Mouse (Mus musculus) 3134 (cell line): ENCODE data around the gene Igdcc3.

Experiments used
- DNase-seq: peaks from one replicate; pipeline ENCODE4 v3.0.0-alpha.2; 2011; ENCODE audit warnings: low spot score; ENCODE audit not compliant: insufficient read length; ENCODE audit errors: extremely low read depth

Gene Igdcc3

GRCm38 (mm10) chr9:65135126-65135525 is 5.9 kb upstream of the Igdcc3 start:
- no peak for DNase-seq

GRCm38 (mm10) chr9:65140491-65140890 is 498 bp upstream of the Igdcc3 start:
- DNase-seq, result no peak

- DNase-seq, result no peak
These were observed 452 bp downstream of the Igdcc3 start for GRCm38 (mm10) chr9:65141306-65141975.

- no peak for DNase-seq
These were observed 958 bp downstream of the Igdcc3 start for GRCm38 (mm10) chr9:65141976-65142318.

GRCm38 (mm10) chr9:65142399-65142798 is 1.4 kb downstream of the Igdcc3 start:
- no peak for DNase-seq

GRCm38 (mm10) chr9:65146001-65146400 is 5.0 kb downstream of the Igdcc3 start:
- no peak for DNase-seq

- no peak for DNase-seq
These were observed 7.5 kb downstream of the Igdcc3 start for GRCm38 (mm10) chr9:65148507-65148906.

- DNase-seq, result no peak
These were observed 11.8 kb downstream of the Igdcc3 start for GRCm38 (mm10) chr9:65152711-65153330.

- DNase-seq, result no peak
These were observed 12.3 kb downstream of the Igdcc3 start for GRCm38 (mm10) chr9:65153331-65153711.

GRCm38 (mm10) chr9:65154692-65155455 is 13.9 kb downstream of the Igdcc3 start:
- no peak for DNase-seq

GRCm38 (mm10) chr9:65156604-65157003 is 15.6 kb downstream of the Igdcc3 start:
- no peak for DNase-seq

GRCm38 (mm10) chr9:65157631-65158030 is 16.6 kb downstream of the Igdcc3 start:
- DNase-seq, result no peak

GRCm38 (mm10) chr9:65161188-65161587 is 20.2 kb downstream of the Igdcc3 start:
- no peak for DNase-seq

- no peak for DNase-seq
These were observed 20.9 kb downstream of the Igdcc3 start for GRCm38 (mm10) chr9:65161881-65162280.

- DNase-seq, result no peak
These were observed 22.0 kb downstream of the Igdcc3 start for GRCm38 (mm10) chr9:65162711-65163639.

GRCm38 (mm10) chr9:65164870-65165269 is 23.9 kb downstream of the Igdcc3 start:
- no peak for DNase-seq

GRCm38 (mm10) chr9:65166386-65166785 is 25.4 kb downstream of the Igdcc3 start:
- no peak for DNase-seq

- DNase-seq, result no peak
These were observed 27.5 kb downstream of the Igdcc3 start for GRCm38 (mm10) chr9:65168534-65168933.

GRCm38 (mm10) chr9:65168952-65169351 is 28.0 kb downstream of the Igdcc3 start:
- DNase-seq, result no peak

GRCm38 (mm10) chr9:65172654-65173053 is 31.7 kb downstream of the Igdcc3 start:
- DNase-seq, result no peak
